Mouse (Mus musculus): ENCODE measurements at regions not wholly inside any gene's neighbourhood (a gene's known extent, or its start where the extent isn't known, plus 50 kb on each side); places are given as distances from the start of the nearest gene placed in this dataset.

DNA sequence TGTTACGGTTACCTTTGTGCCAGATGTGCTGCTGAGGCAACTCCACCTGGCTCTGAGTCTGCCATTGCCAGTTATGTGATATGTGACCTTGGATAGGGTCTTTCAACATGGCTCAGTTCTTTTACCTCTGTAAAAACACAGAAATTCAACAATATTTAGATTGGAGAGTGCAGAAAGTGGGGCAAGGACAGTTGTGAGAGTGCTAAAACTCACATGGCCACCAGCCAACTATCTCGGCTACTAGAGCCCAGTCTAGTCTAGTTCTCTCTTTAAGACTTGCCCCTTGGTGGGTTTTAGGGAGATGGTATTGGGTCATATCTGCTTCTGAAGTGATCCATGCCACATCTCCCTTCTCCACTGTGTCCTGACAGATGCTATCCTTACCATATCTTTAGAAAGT lies 233.0 kb downstream of the Phf14 start:
- DNase-seq (ENCODE audit: low spot score) = peak; percentile 15

- DNase-seq (ENCODE audit: low spot score) = no peak
Measured at GRCm38 (mm10) chr6:12145216-12145615, 237.6 kb downstream of the Phf14 start.

DNA sequence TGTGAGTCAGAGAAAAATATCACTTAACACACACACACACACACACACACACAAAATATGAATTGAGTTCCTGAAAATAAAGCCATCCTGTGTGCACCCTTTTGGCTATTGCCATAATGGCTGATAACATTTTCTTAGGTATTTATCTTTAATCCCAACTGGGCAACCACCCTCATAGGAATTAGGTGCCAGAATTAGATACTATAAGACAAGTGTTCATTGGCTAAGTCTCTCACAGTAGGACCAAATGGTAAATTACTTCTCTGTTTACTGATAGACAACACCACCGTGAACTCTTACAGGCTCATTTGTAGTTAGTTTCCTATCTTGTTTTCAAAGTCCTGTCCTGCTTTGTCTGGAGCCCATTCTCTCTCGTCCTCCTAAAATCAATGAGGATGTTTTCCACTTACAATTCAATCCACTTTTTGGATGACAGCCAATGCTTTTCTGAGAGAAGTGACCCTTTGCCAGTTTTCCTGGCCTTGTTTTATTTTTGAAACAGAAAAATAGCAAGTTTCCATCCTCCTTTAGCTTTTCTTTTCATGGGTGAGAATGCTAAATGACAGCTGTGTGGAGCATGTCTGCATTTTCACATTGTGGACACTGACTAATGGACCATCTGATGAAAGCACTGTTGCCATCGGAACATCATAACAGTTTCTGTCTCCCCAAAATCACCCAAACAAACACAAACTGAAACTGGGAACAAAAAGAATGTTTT lies 243.2 kb downstream of the Phf14 start:
- peak; percentile 45 for DNase-seq (ENCODE audit: low spot score)

DNA sequence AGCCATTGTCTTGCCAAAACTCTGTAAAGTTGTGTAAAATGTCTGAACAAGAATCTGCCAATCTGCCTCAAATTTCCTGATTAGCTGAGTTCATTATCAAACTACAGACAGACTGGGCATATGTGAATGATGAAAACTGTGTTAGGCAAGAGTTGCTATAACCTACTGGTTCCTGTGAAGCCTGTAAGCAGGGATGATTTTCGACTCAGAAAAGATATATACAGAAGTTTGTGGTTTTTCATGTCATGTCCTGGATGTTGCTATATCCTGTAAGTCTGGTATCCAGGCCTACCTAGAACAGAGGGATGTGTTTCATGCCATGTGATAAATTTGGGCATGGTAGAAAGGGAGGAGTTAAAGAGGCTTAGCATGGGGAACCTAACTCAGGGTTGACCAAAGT lies 256.4 kb downstream of the Phf14 start:
- DNase-seq (ENCODE audit: low spot score) = no peak

DNA sequence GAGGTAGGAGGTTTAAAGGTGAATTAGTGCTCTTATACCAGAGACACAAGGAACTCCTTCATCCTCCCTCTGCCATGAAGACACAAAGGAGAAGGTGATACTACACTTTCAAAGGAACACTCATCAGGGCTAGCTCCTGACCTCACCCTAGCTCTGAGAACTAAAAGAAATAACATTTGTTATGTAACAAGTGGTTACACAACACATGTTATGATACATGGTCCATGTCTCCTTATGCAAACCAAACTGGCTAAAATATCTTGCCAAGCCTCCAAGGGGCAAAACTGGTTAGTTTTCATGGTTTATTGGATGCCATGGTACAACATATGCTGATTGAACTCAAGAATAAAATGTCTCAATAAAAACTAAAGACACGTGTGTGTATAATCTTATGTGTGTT lies 260.9 kb downstream of the Phf14 start:
- DNase-seq (ENCODE audit: low spot score) = no peak

DNA sequence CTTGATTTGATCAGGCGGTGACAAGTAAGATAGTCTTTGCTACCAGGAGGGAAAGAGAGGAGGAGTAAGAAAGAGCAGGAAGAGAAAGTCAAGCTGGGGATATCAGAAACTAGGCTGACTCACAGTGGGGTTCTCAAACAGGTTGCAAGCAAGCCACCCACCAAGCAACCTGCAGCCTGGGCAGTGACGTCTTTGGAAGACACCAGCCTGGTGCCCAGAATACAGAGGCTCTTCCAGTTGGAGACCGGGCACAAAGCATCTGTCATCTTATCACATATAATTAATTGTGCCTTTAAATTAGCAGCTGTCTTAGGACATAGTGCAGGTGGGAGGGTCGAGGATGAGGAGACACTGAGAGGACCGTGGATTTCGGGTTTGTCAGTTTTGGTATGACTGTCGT lies 261.8 kb downstream of the Phf14 start:
- DNase-seq (ENCODE audit: low spot score) = no peak

GRCm38 (mm10) chr6:12170722-12171121 lies 263.1 kb downstream of the Phf14 start:
- DNase-seq (ENCODE audit: low spot score) = no peak

DNA sequence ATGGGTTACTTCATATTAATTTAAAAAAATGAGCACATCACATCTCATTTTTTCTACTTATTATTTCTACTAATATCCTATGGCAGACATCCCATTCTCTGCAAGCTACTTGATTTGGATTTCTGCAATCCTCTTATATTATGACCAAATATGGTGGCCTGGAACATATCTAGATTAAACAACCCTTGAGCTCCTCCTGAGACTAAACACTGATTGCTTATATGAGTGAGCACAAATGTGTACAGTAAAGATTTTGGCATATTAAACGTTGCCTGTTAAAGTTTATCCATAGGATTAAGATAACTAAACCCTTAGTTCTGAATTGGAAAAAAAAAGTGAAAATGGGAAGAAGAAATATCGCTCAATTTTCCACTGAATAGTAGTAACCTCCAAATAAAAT lies 263.6 kb downstream of the Phf14 start:
- no peak for DNase-seq (ENCODE audit: low spot score)

DNA sequence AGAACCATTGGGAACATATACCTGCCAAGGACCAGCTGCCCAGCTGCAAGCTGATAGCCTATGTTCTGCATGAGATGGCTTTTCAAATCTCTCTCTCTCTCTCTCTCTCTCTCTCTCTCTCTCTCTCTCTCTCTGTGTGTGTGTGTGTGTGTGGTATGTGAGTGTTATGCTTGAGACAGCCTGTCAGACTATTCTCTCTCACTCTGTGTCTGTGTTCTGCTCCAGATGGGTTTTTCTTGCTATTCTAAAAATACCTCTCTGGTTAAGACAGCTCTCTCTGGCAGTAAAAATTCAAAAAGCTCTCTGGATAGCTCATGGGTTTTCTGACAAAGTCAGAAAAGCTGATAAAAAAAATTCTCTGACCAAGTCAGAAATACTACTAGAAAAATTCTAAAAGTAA lies 270.4 kb downstream of the Phf14 start:
- DNase-seq (ENCODE audit: low spot score) = no peak

DNA sequence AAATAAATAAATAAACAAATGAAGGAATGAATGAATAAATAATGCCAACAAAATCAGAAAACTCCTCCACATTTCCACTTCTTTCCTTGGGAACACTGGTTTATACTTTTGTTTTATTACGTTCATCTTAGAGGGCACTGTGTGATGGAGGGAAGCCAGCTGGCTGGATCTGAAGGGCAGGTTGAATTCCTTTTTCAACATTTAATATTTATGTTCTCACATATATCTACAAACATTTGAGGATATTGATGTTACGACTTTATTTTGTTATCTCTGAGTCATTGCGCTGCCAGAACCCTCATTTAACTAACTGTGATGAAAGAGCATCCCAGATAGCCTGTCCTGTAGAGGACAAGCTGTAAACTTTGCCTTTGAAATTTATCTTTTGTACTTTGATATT lies 273.3 kb downstream of the Phf14 start:
- DNase-seq (ENCODE audit: low spot score) = no peak

DNA sequence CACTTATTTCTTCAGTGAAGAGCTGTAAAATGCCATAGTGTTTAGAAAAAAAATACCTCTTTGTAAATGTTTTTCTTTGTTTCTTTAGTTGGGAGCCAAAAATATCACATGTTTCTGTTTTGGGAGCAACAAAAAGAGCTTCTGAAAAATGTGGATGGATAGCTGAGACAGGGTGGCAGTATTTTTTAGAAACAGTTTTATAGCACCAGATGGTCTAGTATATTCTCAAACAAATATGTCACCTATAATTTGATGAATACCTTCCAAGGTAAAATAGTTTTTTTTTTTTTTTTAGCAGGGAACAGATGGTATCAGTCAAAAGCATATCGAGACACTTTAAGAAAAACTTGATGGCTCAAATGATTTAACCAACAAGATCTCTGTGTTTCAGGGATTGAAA lies 302.6 kb downstream of the Phf14 start:
- no peak for DNase-seq (ENCODE audit: low spot score)

GRCm38 (mm10) chr6:12214526-12215177 lies 307.0 kb downstream of the Phf14 start:
- DNase-seq (ENCODE audit: low spot score) = no peak

GRCm38 (mm10) chr6:12215178-12215553 lies 307.6 kb downstream of the Phf14 start:
- DNase-seq (ENCODE audit: low spot score) = no peak

DNA sequence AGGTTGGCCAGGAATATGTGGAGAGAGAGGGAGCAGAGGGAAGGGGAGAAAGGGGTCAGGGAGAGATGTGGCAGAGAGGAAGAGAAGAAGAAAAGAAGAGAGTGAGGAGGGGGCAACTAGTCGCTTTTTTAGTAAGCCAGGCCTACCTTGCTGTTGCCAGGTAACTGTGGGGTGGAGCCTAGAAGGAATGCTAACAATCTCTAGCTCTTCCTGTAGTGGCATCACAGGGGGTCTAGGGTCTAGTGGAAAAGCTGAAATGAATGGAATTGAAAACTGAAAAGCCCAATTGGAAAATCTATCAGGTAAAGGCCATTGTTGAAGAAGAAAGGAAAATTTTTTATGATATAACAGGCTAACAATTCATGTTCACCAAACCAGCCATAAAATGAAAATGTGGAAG lies 336.5 kb downstream of the Phf14 start:
- DNase-seq (ENCODE audit: low spot score) = no peak

DNA sequence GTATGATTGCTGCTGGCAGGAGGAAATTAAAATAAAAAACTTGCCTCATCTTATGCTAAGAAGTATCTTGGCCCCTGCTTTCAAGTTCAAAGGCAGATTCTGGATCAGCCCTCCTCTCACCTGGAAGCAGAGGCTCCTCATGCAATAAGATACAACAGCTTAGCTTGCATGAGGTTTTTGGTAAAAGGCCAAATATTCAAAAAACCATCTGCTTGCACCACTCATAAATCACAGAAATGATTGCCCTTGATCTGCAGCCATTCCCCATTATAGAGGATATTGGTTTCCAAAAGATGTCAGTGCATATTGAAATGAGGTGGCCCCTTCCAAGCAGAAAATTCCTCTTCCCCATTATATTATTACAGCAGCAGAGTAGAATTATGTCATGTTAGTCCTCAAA lies 340.4 kb downstream of the Phf14 start:
- DNase-seq (ENCODE audit: low spot score) = no peak

DNA sequence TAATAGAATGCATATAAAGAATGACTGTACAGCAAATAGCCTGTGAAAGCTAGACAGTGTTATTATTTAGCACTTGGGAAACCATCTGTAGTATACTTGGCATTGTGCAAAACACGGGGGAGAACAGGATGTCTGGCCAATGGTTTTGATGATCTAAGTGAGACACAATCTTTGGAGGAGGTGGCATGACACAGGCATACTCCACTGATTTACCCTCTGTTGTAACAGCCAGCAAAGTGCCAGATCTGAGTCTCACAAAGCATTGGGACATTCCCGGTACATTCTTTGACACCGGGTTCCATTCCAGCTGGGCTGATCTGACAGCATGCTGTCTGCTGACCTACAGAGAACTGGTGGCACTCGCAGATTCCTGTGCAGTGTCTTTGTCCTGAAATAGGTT lies 341.0 kb downstream of the Phf14 start:
- no peak for DNase-seq (ENCODE audit: low spot score)

- no peak for DNase-seq (ENCODE audit: low spot score)
Measured at GRCm38 (mm10) chr6:12254507-12254906, 346.9 kb downstream of the Phf14 start.

DNA sequence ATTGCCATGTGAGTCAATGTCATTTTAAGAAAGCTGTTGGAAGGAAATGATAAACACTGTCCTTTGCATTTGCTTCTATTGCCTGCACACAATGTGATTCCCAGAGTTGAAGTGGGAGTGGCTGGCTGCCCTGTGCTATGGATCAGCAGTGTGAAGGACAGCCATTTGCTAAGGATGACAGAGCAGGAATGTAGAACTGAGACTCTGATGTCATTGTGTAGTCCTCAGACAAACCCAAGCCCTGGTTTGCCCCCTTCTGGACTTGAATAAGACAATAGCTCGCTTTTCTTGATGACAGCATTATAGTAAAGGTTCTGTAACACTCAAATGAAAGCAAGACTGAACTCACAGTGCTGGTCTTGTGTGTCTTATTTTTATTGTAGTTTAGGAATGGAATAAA lies 347.8 kb downstream of the Phf14 start:
- DNase-seq (ENCODE audit: low spot score) = no peak

- DNase-seq (ENCODE audit: low spot score) = no peak
Measured at GRCm38 (mm10) chr6:12258273-12258672, 350.7 kb downstream of the Phf14 start.

- DNase-seq (ENCODE audit: low spot score) = no peak
Measured at GRCm38 (mm10) chr6:12258940-12259481, 351.4 kb downstream of the Phf14 start.

GRCm38 (mm10) chr6:12259629-12260028 lies 352.0 kb downstream of the Phf14 start:
- no peak for DNase-seq (ENCODE audit: low spot score)

- peak; percentile 78 for DNase-seq (ENCODE audit: low spot score)
Measured at GRCm38 (mm10) chr6:12260325-12261076, 352.9 kb downstream of the Phf14 start.

Measured in adipocyte (in vitro differentiated cells).